Mouse (Mus musculus) stomach, embryonic 15.5 days (tissue): ENCODE measurements around the gene Mob3c. TPM values are rescaled to one million over a fixed set of nuclear protein-coding genes. Genes with fewer than 3 reads are reported as not detected.

Experiments
- ATAC-seq: fragments of 200-750 bp; cut with Nextera tagmentation; 2 replicates; pipeline ENCODE4 v1.8.0; 2017; ENCODE audit warnings: low read depth, moderate number of reproducible peaks, moderate TSS enrichment; ENCODE audit not compliant: insufficient read depth, low FRiP score
- H3K27ac ChIP-seq: fragments of 300-500 bp; sonication (generic); 2 replicates; pipeline ENCODE4 v1.5.1; 2015; ENCODE audit warnings: mild to moderate bottlenecking, inconsistent platforms
- H3K27me3 ChIP-seq: fragments of 300-500 bp; sonication (generic); replicated peaks from 2 replicates; pipeline ENCODE4 v1.6.1; 2015; ENCODE audit warnings: inconsistent platforms
- H3K36me3 ChIP-seq: fragments of 300-500 bp; sonication (generic); 2 replicates; pipeline ENCODE4 v1.6.1; 2015; ENCODE audit warnings: inconsistent platforms
- H3K4me1 ChIP-seq: fragments of 300-500 bp; sonication (generic); 2 replicates; pipeline ENCODE4 v1.6.1; 2015; ENCODE audit warnings: inconsistent platforms
- H3K4me2 ChIP-seq: fragments of 300-500 bp; sonication (generic); 2 replicates; pipeline ENCODE4 v1.6.1; 2015; ENCODE audit warnings: mild to moderate bottlenecking, inconsistent platforms
- H3K4me3 ChIP-seq: fragments of 300-500 bp; sonication (generic); replicated peaks from 2 replicates; pipeline ENCODE4 v1.5.1; 2015; ENCODE audit warnings: inconsistent platforms
- H3K9ac ChIP-seq: fragments of 300-500 bp; sonication (generic); 2 replicates; pipeline ENCODE4 v1.6.1; 2015; ENCODE audit warnings: inconsistent platforms
- H3K9me3 ChIP-seq: fragments of 300-500 bp; sonication (generic); 2 replicates; pipeline ENCODE4 v1.6.1; 2016; ENCODE audit warnings: inconsistent platforms
- WGBS: fragments of 180-500 bp; shearing (Covaris S2); methylation state at CpG from one replicate; pipeline ENCODE4 v1.1.7; 2015; 5-methylcytosine and 5-hydroxymethylcytosine counted together
- polyA plus RNA-seq: library from polyadenylated mRNA; unstranded; fragments of >200 nt; fragmentation: Nextera tagmentation; extraction: Ambion mirVana; gene quantifications from 2 replicates; pipeline ENCODE4 v1.2.1, GENCODE M21; 2015

Mob3c gene
- polyA plus RNA-seq, 1 experiment from 2014 or later = 11.8 TPM

DNA sequence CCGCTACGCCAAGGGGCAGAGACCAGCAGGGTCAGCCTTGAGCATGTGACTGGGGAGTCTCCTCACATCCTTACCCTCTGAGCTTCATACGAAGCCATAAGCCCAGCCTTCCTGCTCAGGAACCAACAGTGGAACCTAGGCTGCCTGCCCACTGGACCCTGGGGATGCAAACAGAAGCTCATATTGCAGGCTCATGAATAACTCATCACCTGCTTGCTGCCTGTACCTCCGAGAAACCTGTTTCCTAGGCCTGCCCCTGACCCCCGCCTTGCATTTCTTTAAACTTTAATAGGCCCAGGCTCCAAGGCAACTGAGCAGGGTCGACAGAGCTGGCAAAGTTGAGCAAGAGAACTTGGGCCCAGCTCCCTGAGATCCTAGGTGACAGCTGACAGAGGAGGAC is 56.1 kb downstream of the Mob3c start, which contains the start of gene Kncn:
Gene Kncn, plus strand, starts transcription at position 379 of the 400 bp plus-strand sequence.
- H3K9me3 ChIP-seq = no peaks in the 10 kb centered on the region
- H3K4me3 ChIP-seq = no peak within 1 kb of the TSS
- H3K27me3 ChIP-seq = no peaks in the 10 kb centered on the region
- ATAC-seq = no peak
- H3K36me3 ChIP-seq = no peaks in the 10 kb centered on the region
- no peak within 1 kb of the TSS for H3K9ac ChIP-seq
- H3K27ac ChIP-seq = no peak within 1 kb of the TSS
- no peak within 1 kb of the TSS for H3K4me2 ChIP-seq
- H3K4me1 ChIP-seq = no peaks in the 10 kb centered on the region
- WGBS = 67% methylated on average over 6 of the region's 6 CpGs

Other genes with a start within 250 kb of the Mob3c start
- not detected in 2 replicates for gene Cyp4a32, start 227.1 kb upstream of the Mob3c start, polyA plus RNA-seq
- 1.4 and 2.6 TPM in 2 replicates for gene Cyp4b1, start 180.4 kb upstream of the Mob3c start, polyA plus RNA-seq
- 30.4 and 34.4 TPM in 2 replicates for gene Efcab14, start 90.3 kb upstream of the Mob3c start, polyA plus RNA-seq
- gene Tex38, start 47.1 kb upstream of the Mob3c start, polyA plus RNA-seq = 0.40 and 0.45 TPM in 2 replicates
- gene Atpaf1, start 43.3 kb upstream of the Mob3c start, polyA plus RNA-seq = 47.8 and 50.9 TPM in 2 replicates
- gene Mknk1, start 11.1 kb downstream of the Mob3c start, polyA plus RNA-seq = 43.1 and 58.5 TPM in 2 replicates
- not detected in 2 replicates for gene Kncn, start 56.3 kb downstream of the Mob3c start, polyA plus RNA-seq
- not detected in 2 replicates for gene 6430628N08Rik, start 62.6 kb downstream of the Mob3c start, polyA plus RNA-seq
- 0.03 TPM in 1 of 2 replicates, not detected in the other for gene Dmbx1, start 111.8 kb downstream of the Mob3c start, polyA plus RNA-seq
- gene Faah, start 189.8 kb downstream of the Mob3c start, polyA plus RNA-seq = 14.8 and 19.8 TPM in 2 replicates
- gene Nsun4, start 225.8 kb downstream of the Mob3c start, polyA plus RNA-seq = 19.8 and 21.0 TPM in 2 replicates
- 541 and 546 TPM in 2 replicates for gene Uqcrh, start 247.0 kb downstream of the Mob3c start, polyA plus RNA-seq
- 65.3 and 68.0 TPM in 2 replicates for gene Lrrc41, start 247.2 kb downstream of the Mob3c start, polyA plus RNA-seq